Mouse (Mus musculus) retina, adult 2 months (tissue): Measurements from ENCODE around the gene Plppr5.

ENCODE experiments used
- DNase-seq: peaks from one replicate; pipeline ENCODE4 v3.0.0-alpha.2; 2012; ENCODE audit warnings: low read depth, low spot score

The Plppr5 gene

GRCm38 (mm10) chr3:117574529-117575252 lies at the start of gene Plppr5:
TSS of gene Plppr5 (plus strand) at chr3:117574836.
- DNase-seq, result no peak

- no peak for DNase-seq
These were observed 24.7 kb upstream of the Plppr5 start for GRCm38 (mm10) chr3:117549899-117550298.

GRCm38 (mm10) chr3:117550526-117550925 lies 24.1 kb upstream of the Plppr5 start:
- DNase-seq, result no peak

GRCm38 (mm10) chr3:117556972-117557371 lies 17.7 kb upstream of the Plppr5 start:
- DNase-seq, result no peak

GRCm38 (mm10) chr3:117575253-117575927 lies 754 bp downstream of the Plppr5 start:
- no peak for DNase-seq

- no peak for DNase-seq
These were observed 1.3 kb downstream of the Plppr5 start for GRCm38 (mm10) chr3:117575928-117576254.

GRCm38 (mm10) chr3:117577349-117577748 lies 2.7 kb downstream of the Plppr5 start:
- no peak for DNase-seq

GRCm38 (mm10) chr3:117582628-117583027 lies 8.0 kb downstream of the Plppr5 start:
- no peak for DNase-seq

- no peak for DNase-seq
These were observed 27.8 kb downstream of the Plppr5 start for GRCm38 (mm10) chr3:117602404-117602803.

GRCm38 (mm10) chr3:117603458-117603857 lies 28.8 kb downstream of the Plppr5 start:
- DNase-seq, result no peak

- no peak for DNase-seq
These were observed 31.7 kb downstream of the Plppr5 start for GRCm38 (mm10) chr3:117606383-117606782.

GRCm38 (mm10) chr3:117611453-117611852 lies 36.8 kb downstream of the Plppr5 start:
- no peak for DNase-seq

GRCm38 (mm10) chr3:117614856-117615255 lies 40.2 kb downstream of the Plppr5 start:
- no peak for DNase-seq

GRCm38 (mm10) chr3:117625257-117626001 lies 50.8 kb downstream of the Plppr5 start:
- no peak for DNase-seq

- DNase-seq, result no peak
These were observed 54.2 kb downstream of the Plppr5 start for GRCm38 (mm10) chr3:117628799-117629198.

- no peak for DNase-seq
These were observed 55.7 kb downstream of the Plppr5 start for GRCm38 (mm10) chr3:117630332-117630731.

GRCm38 (mm10) chr3:117648612-117649011 lies 74.0 kb downstream of the Plppr5 start:
- DNase-seq, result no peak

GRCm38 (mm10) chr3:117664316-117664715 lies 89.7 kb downstream of the Plppr5 start:
- DNase-seq, result no peak

- no peak for DNase-seq
These were observed 104.6 kb downstream of the Plppr5 start for GRCm38 (mm10) chr3:117679189-117679588.

- no peak for DNase-seq
These were observed 110.0 kb downstream of the Plppr5 start for GRCm38 (mm10) chr3:117684640-117685039.

- no peak for DNase-seq
These were observed 111.4 kb downstream of the Plppr5 start for GRCm38 (mm10) chr3:117686036-117686435.

- DNase-seq, result no peak
These were observed 112.0 kb downstream of the Plppr5 start for GRCm38 (mm10) chr3:117686648-117687047.

- DNase-seq, result no peak
These were observed 120.1 kb downstream of the Plppr5 start for GRCm38 (mm10) chr3:117694736-117695135.
